Mouse (Mus musculus): ENCODE results near the gene Edem1.

GRCm38 (mm10) chr6:108875344-108875743, 46.9 kb downstream of the Edem1 start:
- no peak for TF ChIP-seq POLR2A (IDR thresholded peaks at IDR 0.05; ENCODE audit: insufficient read depth, low read depth, low read length)
- no peak for TF ChIP-seq CTCF (IDR thresholded peaks at IDR 0.05; ENCODE audit: insufficient read depth, low read depth, low read length)

Data from olfactory bulb, adult 2 months (tissue).